Mouse (Mus musculus): ENCODE measurements around the gene Mpped2.
A peak's percentile ranks its signal among the peaks of the same experiment; 100 is the strongest.

Gene Mpped2

GRCm38 (mm10) chr2:106798824-106799223 is 105.8 kb downstream of the Mpped2 start:
- Histone ChIP-seq H3K9me3 (ENCODE audit: low read length) (0 out of 2 replicates have a peak, but pooled peaks cover 5% of the 10 kb centered on the region), H3K27me3 (ENCODE audit: insufficient read depth, low read length) (no peaks in the 10 kb centered on the region), H3K36me3 (ENCODE audit: insufficient read depth, low read length) (no peaks in the 10 kb centered on the region), H3K4me3 (replicated peaks; ENCODE audit: low read length) (no peak overlapping the region), H3K4me1 (replicated peaks; ENCODE audit: low read depth, low read length) (peaks cover 8% of the 10 kb centered on the region)
- TF ChIP-seq POU5F1 (IDR thresholded peaks at IDR 0.05; ENCODE audit: borderline replicate concordance, low read length) (no peak), CTCF (conservative IDR thresholded peaks at IDR 0.05; ENCODE audit: low read length) (no peak), NANOG (IDR thresholded peaks at IDR 0.05; ENCODE audit: borderline replicate concordance, low read length) (no peak)

- no peak for TF ChIP-seq POU5F1 (IDR thresholded peaks at IDR 0.05; ENCODE audit: borderline replicate concordance, low read length)
- no peak for TF ChIP-seq CTCF (conservative IDR thresholded peaks at IDR 0.05; ENCODE audit: low read length)
- TF ChIP-seq NANOG (IDR thresholded peaks at IDR 0.05; ENCODE audit: borderline replicate concordance, low read length): no peak
- H3K36me3 ChIP-seq (ENCODE audit: insufficient read depth, low read length): no peaks in the 10 kb centered on the region
These were observed 122.8 kb downstream of the Mpped2 start for GRCm38 (mm10) chr2:106815898-106816297.

GRCm38 (mm10) chr2:106821292-106821691 is 128.2 kb downstream of the Mpped2 start:
- Histone ChIP-seq H3K9me3 (ENCODE audit: low read length) (peaks cover 7% of the 10 kb centered on the region), H3K4me3 (replicated peaks; ENCODE audit: low read length) (no peak overlapping the region), H3K36me3 (ENCODE audit: insufficient read depth, low read length) (no peaks in the 10 kb centered on the region), H3K27me3 (ENCODE audit: insufficient read depth, low read length) (no peaks in the 10 kb centered on the region), H3K4me1 (replicated peaks; ENCODE audit: low read depth, low read length) (peaks cover 50% of the 10 kb centered on the region)
- TF ChIP-seq CTCF (conservative IDR thresholded peaks at IDR 0.05; ENCODE audit: low read length) (no peak), NANOG (IDR thresholded peaks at IDR 0.05; ENCODE audit: borderline replicate concordance, low read length) (no peak), POU5F1 (IDR thresholded peaks at IDR 0.05; ENCODE audit: borderline replicate concordance, low read length) (no peak)

More at GRCm38 (mm10) chr2:106815898-106816297, 122.8 kb downstream of the Mpped2 start:
- H3K27me3 ChIP-seq (ENCODE audit: insufficient read depth, low read length): no peaks in the 10 kb centered on the region
- H3K9me3 ChIP-seq (ENCODE audit: low read length): peaks cover 21% of the 10 kb centered on the region
- H3K4me3 ChIP-seq (replicated peaks; ENCODE audit: low read length): no peak overlapping the region
- H3K4me1 ChIP-seq (replicated peaks; ENCODE audit: low read depth, low read length): 0 out of 2 replicates have a peak, but pooled peaks cover 4% of the 10 kb centered on the region

GRCm38 (mm10) chr2:106821883-106822282 is 128.8 kb downstream of the Mpped2 start:
- peaks cover 2% of the 10 kb centered on the region for H3K9me3 ChIP-seq (ENCODE audit: low read length)
- no peaks in the 10 kb centered on the region for H3K36me3 ChIP-seq (ENCODE audit: insufficient read depth, low read length)
- TF ChIP-seq POU5F1 (IDR thresholded peaks at IDR 0.05; ENCODE audit: borderline replicate concordance, low read length): no peak
- TF ChIP-seq NANOG (IDR thresholded peaks at IDR 0.05; ENCODE audit: borderline replicate concordance, low read length): no peak
- TF ChIP-seq CTCF (conservative IDR thresholded peaks at IDR 0.05; ENCODE audit: low read length): no peak
- no peak overlapping the region for H3K4me3 ChIP-seq (replicated peaks; ENCODE audit: low read length)
- no peaks in the 10 kb centered on the region for H3K27me3 ChIP-seq (ENCODE audit: insufficient read depth, low read length)
- peaks cover 56% of the 10 kb centered on the region for H3K4me1 ChIP-seq (replicated peaks; ENCODE audit: low read depth, low read length)

GRCm38 (mm10) chr2:106822540-106822939 is 129.5 kb downstream of the Mpped2 start:
- Histone ChIP-seq H3K4me3 (replicated peaks; ENCODE audit: low read length) (no peak overlapping the region), H3K36me3 (ENCODE audit: insufficient read depth, low read length) (no peaks in the 10 kb centered on the region), H3K4me1 (replicated peaks; ENCODE audit: low read depth, low read length) (peaks cover 59% of the 10 kb centered on the region), H3K27me3 (ENCODE audit: insufficient read depth, low read length) (no peaks in the 10 kb centered on the region), H3K9me3 (ENCODE audit: low read length) (no peaks in the 10 kb centered on the region)
- TF ChIP-seq CTCF (conservative IDR thresholded peaks at IDR 0.05; ENCODE audit: low read length) (no peak), NANOG (IDR thresholded peaks at IDR 0.05; ENCODE audit: borderline replicate concordance, low read length) (no peak), POU5F1 (IDR thresholded peaks at IDR 0.05; ENCODE audit: borderline replicate concordance, low read length) (no peak)

GRCm38 (mm10) chr2:106825461-106825860 is 132.4 kb downstream of the Mpped2 start:
- TF ChIP-seq NANOG (IDR thresholded peaks at IDR 0.05; ENCODE audit: borderline replicate concordance, low read length): no peak
- no peak for TF ChIP-seq POU5F1 (IDR thresholded peaks at IDR 0.05; ENCODE audit: borderline replicate concordance, low read length)
- TF ChIP-seq CTCF (conservative IDR thresholded peaks at IDR 0.05; ENCODE audit: low read length): no peak
- no peaks in the 10 kb centered on the region for H3K36me3 ChIP-seq (ENCODE audit: insufficient read depth, low read length)
- H3K4me3 ChIP-seq (replicated peaks; ENCODE audit: low read length): no peak overlapping the region
- H3K9me3 ChIP-seq (ENCODE audit: low read length): no peaks in the 10 kb centered on the region
- peaks cover 79% of the 10 kb centered on the region for H3K4me1 ChIP-seq (replicated peaks; ENCODE audit: low read depth, low read length)
- no peaks in the 10 kb centered on the region for H3K27me3 ChIP-seq (ENCODE audit: insufficient read depth, low read length)

GRCm38 (mm10) chr2:106826023-106826422 is 133.0 kb downstream of the Mpped2 start:
- no peak for TF ChIP-seq POU5F1 (IDR thresholded peaks at IDR 0.05; ENCODE audit: borderline replicate concordance, low read length)
- TF ChIP-seq NANOG (IDR thresholded peaks at IDR 0.05; ENCODE audit: borderline replicate concordance, low read length): no peak
- TF ChIP-seq CTCF (conservative IDR thresholded peaks at IDR 0.05; ENCODE audit: low read length): no peak
- H3K4me1 ChIP-seq (replicated peaks; ENCODE audit: low read depth, low read length): peaks cover 79% of the 10 kb centered on the region

GRCm38 (mm10) chr2:106826806-106827205 is 133.7 kb downstream of the Mpped2 start:
- TF ChIP-seq POU5F1 (IDR thresholded peaks at IDR 0.05; ENCODE audit: borderline replicate concordance, low read length) (no peak), NANOG (IDR thresholded peaks at IDR 0.05; ENCODE audit: borderline replicate concordance, low read length) (peak; percentile 8; the same call in 1 of the 2 replicates)
- peaks cover 78% of the 10 kb centered on the region for H3K4me1 ChIP-seq (replicated peaks; ENCODE audit: low read depth, low read length)
- no peaks in the 10 kb centered on the region for H3K36me3 ChIP-seq (ENCODE audit: insufficient read depth, low read length)
- no peak overlapping the region for H3K4me3 ChIP-seq (replicated peaks; ENCODE audit: low read length)
- no peaks in the 10 kb centered on the region for H3K9me3 ChIP-seq (ENCODE audit: low read length)
- H3K27me3 ChIP-seq (ENCODE audit: insufficient read depth, low read length): no peaks in the 10 kb centered on the region

More at GRCm38 (mm10) chr2:106826023-106826422, 133.0 kb downstream of the Mpped2 start:
- Histone ChIP-seq H3K9me3 (ENCODE audit: low read length) (no peaks in the 10 kb centered on the region), H3K4me3 (replicated peaks; ENCODE audit: low read length) (no peak overlapping the region), H3K36me3 (ENCODE audit: insufficient read depth, low read length) (no peaks in the 10 kb centered on the region), H3K27me3 (ENCODE audit: insufficient read depth, low read length) (no peaks in the 10 kb centered on the region)
